Mouse (Mus musculus) limb, embryonic 14.5 days (tissue): Measurements from ENCODE around the gene Lrrc9. TPM values are rescaled to one million over a fixed set of nuclear protein-coding genes. Genes with fewer than 3 reads are reported as not detected.

Experiments used
- ATAC-seq: fragments of 200-750 bp; cut with Nextera tagmentation; 2 replicates; pipeline ENCODE4 v1.8.0; 2017; ENCODE audit warnings: low read depth, moderate number of reproducible peaks, moderate TSS enrichment; ENCODE audit not compliant: low FRiP score
- DNase-seq: peaks from one replicate; pipeline ENCODE4 v3.0.0-alpha.2; 2015; ENCODE audit warnings: low spot score
- H3K27ac ChIP-seq: fragments of 300-500 bp; sonication (generic); replicated peaks from 2 replicates; pipeline ENCODE4 v1.5.1; 2014; ENCODE audit warnings: low read depth, mild to moderate bottlenecking, low read length, moderate library complexity, mixed read lengths
- H3K27me3 ChIP-seq: fragments of 300-500 bp; sonication (generic); 2 replicates; pipeline ENCODE4 v1.6.1; 2014; ENCODE audit warnings: low read length, mixed read lengths; ENCODE audit not compliant: control insufficient read depth, insufficient read depth
- H3K36me3 ChIP-seq: fragments of 300-500 bp; sonication (generic); 2 replicates; pipeline ENCODE4 v1.6.1; 2014; ENCODE audit warnings: mild to moderate bottlenecking, low read length, moderate library complexity, mixed read lengths; ENCODE audit not compliant: control insufficient read depth, insufficient read depth
- H3K4me1 ChIP-seq: fragments of 300-500 bp; sonication (generic); 2 replicates; pipeline ENCODE4 v1.6.1; 2014; ENCODE audit warnings: antibody characterized with exemption, low read length, mixed read lengths; ENCODE audit not compliant: control insufficient read depth, insufficient read depth
- H3K4me2 ChIP-seq: fragments of 300-500 bp; sonication (generic); replicated peaks from 2 replicates; pipeline ENCODE4 v1.6.1; 2014; ENCODE audit warnings: low read depth, mild to moderate bottlenecking, low read length, moderate library complexity; ENCODE audit not compliant: severe bottlenecking
- H3K4me3 ChIP-seq: fragments of 300-500 bp; sonication (generic); replicated peaks from 2 replicates; pipeline ENCODE4 v1.5.1; 2014; ENCODE audit warnings: low read length
- H3K9ac ChIP-seq: fragments of 300-500 bp; sonication (generic); 2 replicates; pipeline ENCODE4 v1.6.1; 2014; ENCODE audit warnings: mild to moderate bottlenecking, low read depth, low read length, moderate library complexity; ENCODE audit not compliant: severe bottlenecking
- H3K9me3 ChIP-seq: fragments of 300-500 bp; sonication (generic); 2 replicates; pipeline ENCODE4 v1.6.1; 2016; ENCODE audit warnings: low read length; ENCODE audit not compliant: control insufficient read depth
- POLR2A ChIP-seq: fragments of 200-500 bp; IDR thresholded peaks from 2 replicates; pipeline ENCODE4 v1.8.0; 2012; ENCODE audit warnings: inconsistent platforms, mild to moderate bottlenecking, moderate library complexity, borderline replicate concordance; ENCODE audit not compliant: insufficient read depth, insufficient read length; ENCODE audit errors: extremely low read depth
- WGBS: fragments of 180-500 bp; shearing (Covaris S2); extraction: QIAGEN DNeasy Blood & Tissue Kit; methylation state at CpG from one replicate; pipeline ENCODE4 v1.1.7; 2014; 5-methylcytosine and 5-hydroxymethylcytosine counted together
- polyA plus RNA-seq, 2 experiments: library from polyadenylated mRNA; depleted of rRNA in 1 of 2; stranded (reverse) in 1 of 2; unstranded in 1 of 2; fragments of >200 nt; fragmentation: Nextera tagmentation in 1 of 2; extraction: Ambion mirVana in 1 of 2; gene quantifications; 2 replicates each; pipeline versions ENCODE4 v1.2.1 to v1.2.3; 2012 to 2014

Lrrc9 gene
- polyA plus RNA-seq, 2 experiments = 0.10 to 0.30 TPM

DNA sequence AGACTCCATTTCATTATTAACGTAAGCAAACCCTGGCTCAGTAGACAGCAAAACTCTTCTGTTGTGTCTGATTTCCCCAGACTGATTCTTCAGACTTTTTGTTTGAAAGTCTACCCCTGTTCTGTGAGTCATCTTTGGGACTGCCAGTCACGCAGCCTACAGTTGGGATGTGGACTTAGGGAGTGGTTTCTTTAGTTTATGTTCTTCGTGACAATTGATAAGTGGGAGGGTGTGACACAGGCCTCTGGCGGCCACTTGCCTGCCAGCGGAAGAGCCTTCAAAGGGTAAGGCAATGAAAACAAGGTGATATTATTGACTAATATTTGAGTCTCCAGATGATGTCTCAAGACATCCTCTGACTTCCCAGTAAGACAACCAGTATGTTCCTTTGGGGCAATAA lies 78.2 kb downstream of the Lrrc9 start:
- 81% methylated on average over 5 of the region's 5 CpGs for WGBS
- Histone ChIP-seq H3K27me3 (no peaks in the 10 kb centered on the region), H3K9ac (no peak overlapping the region), H3K9me3 (no peaks in the 10 kb centered on the region), H3K4me2 (no peak overlapping the region), H3K4me1 (no peaks in the 10 kb centered on the region), H3K36me3 (no peaks in the 10 kb centered on the region), H3K27ac (no peak overlapping the region), H3K4me3 (no peak overlapping the region)
- ATAC-seq (no peak), DNase-seq (no peak)
- TF ChIP-seq POLR2A = no peak

DNA sequence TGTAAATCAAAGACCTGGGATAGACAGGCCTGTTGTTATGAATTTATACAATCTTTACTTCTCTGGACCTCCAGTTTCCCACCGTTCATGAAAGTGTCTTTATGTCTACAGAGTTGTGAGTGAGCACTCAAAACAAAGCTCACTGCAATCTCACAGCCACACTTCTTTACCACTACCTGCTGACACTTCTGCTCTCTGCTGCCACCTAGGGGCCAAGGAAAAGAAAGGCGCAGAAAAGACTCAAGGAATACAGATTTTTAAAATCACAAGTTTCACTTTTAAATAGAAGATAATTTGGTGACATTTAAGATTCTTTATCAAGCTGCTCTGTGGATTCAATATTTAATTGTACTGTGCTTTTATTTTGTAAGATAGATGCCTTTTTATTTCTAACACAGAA lies 79.0 kb downstream of the Lrrc9 start:
- DNase-seq = peak; percentile 54
- ATAC-seq = no peak
- Histone ChIP-seq H3K9ac (no peak overlapping the region), H3K27ac (no peak overlapping the region), H3K4me3 (no peak overlapping the region), H3K36me3 (no peaks in the 10 kb centered on the region), H3K9me3 (no peaks in the 10 kb centered on the region), H3K4me2 (no peak overlapping the region), H3K4me1 (no peaks in the 10 kb centered on the region), H3K27me3 (no peaks in the 10 kb centered on the region)
- 3% methylated on average over 2 of the region's 2 CpGs for WGBS
- TF ChIP-seq POLR2A = no peak

DNA sequence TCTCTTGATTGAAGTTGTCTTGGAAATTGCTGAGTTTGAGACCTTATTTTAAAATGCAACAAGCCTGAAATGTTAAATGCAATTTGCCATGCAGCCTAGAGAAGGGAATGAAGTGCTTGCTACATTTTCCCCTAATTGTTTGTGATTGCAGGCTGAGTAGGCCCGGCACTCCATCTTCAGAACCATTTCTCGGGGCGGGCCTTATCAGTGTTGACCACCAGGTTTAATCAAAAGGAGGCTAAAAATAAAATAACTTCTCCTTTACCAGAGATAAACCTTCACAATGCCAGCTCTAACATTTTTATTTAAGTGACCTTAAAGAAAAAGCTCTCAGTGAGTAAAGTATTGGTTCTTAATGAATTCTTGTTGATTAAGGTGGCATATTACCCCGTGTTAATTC lies 83.9 kb downstream of the Lrrc9 start:
- H3K4me1 ChIP-seq = no peaks in the 10 kb centered on the region
- H3K4me3 ChIP-seq = no peak overlapping the region
- H3K36me3 ChIP-seq = no peaks in the 10 kb centered on the region
- H3K27me3 ChIP-seq = no peaks in the 10 kb centered on the region
- no peak overlapping the region for H3K4me2 ChIP-seq
- 82% methylated on average over 4 of the region's 4 CpGs for WGBS
- TF ChIP-seq POLR2A = no peak
- DNase-seq = no peak
- H3K27ac ChIP-seq = no peak overlapping the region
- H3K9ac ChIP-seq = no peak overlapping the region
- no peak for ATAC-seq
- H3K9me3 ChIP-seq = peaks cover 9% of the 10 kb centered on the region; the same call in 1 of the 2 replicates

DNA sequence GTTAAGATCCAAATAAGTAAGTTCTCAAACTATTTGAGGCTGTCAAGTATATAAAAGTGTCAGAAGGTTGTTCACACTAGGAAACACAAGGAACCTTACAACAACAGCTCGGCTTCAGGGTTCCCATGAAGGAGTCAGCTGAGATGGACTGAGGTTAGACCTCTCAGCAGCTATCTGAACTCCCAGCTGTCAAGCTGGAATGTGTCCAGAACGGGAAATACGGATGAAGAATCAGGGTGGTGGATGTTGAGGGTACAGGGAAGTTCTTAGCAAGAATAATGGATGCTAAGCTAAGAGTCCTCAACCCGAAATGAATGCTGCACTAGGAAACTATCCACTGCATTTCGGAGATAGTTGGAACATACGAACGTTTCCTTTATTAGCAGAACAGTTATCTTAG lies 90.6 kb downstream of the Lrrc9 start:
- no peak overlapping the region for H3K4me2 ChIP-seq
- H3K9ac ChIP-seq = no peak overlapping the region
- no peaks in the 10 kb centered on the region for H3K27me3 ChIP-seq
- DNase-seq = no peak
- no peaks in the 10 kb centered on the region for H3K36me3 ChIP-seq
- whole genome bisulfite sequencing = 81% methylated on average over 7 of the region's 7 CpGs
- no peak for ATAC-seq
- peaks cover 9% of the 10 kb centered on the region; the same call in 1 of the 2 replicates for H3K9me3 ChIP-seq
- no peak for TF ChIP-seq POLR2A
- H3K4me1 ChIP-seq = peaks cover 7% of the 10 kb centered on the region
- H3K27ac ChIP-seq = no peak overlapping the region
- H3K4me3 ChIP-seq = no peak overlapping the region

DNA sequence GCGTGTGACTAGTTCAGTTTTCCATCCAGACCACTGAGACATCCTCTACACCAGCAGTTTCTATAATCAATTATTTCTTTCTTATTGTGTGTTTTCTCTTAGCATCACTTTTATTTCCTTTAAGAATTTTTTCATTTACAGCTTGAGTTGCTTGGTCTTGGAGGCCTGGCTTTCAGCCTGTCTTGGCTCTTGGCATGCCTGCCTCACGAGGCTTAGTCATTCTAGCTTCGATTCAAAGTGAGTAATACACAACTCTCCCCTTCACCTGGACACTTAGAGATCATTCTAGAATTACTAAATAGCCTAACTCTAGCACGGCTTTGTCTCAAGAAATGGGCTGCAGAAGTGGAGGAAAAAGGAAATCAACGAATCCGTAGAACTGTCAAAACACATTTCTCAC lies 92.3 kb downstream of the Lrrc9 start:
- no peaks in the 10 kb centered on the region for H3K27me3 ChIP-seq
- H3K4me1 ChIP-seq = peaks cover 9% of the 10 kb centered on the region
- ATAC-seq (no peak), DNase-seq (no peak)
- TF ChIP-seq POLR2A = no peak
- no peak overlapping the region for H3K4me2 ChIP-seq
- no peak overlapping the region for H3K27ac ChIP-seq
- 86% methylated on average over 6 of the region's 6 CpGs for WGBS
- no peak overlapping the region for H3K9ac ChIP-seq
- H3K36me3 ChIP-seq = 0 out of 2 replicates have a peak, but pooled peaks cover 2% of the 10 kb centered on the region
- no peak overlapping the region for H3K4me3 ChIP-seq
- H3K9me3 ChIP-seq = peaks cover 9% of the 10 kb centered on the region; the same call in 1 of the 2 replicates

DNA sequence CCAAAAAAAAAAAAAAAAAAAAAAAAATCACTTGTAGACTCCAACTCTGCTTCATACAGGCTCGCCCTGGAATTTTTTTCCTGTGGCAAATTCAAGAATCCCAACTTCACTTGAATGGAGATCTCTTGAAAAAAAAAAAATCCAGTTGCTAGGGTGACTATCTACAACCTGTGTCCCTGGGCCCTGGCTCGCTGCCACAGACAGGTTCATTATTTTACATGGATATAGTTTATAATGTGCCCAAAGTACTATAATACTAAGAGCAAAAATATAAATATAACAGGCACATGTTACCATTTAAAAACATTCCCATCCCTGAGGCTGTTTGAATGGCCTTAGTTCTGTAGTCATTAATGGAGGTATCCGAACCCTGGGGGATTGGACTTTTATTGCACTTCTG lies 93.9 kb downstream of the Lrrc9 start:
- ATAC-seq (no peak), DNase-seq (no peak)
- Histone ChIP-seq H3K9ac (0 out of 2 replicates have a peak overlapping the region, but pooled peaks have one; percentile 63), H3K36me3 (0 out of 2 replicates have a peak, but pooled peaks cover 2% of the 10 kb centered on the region), H3K4me3 (peak overlapping the region; percentile 57), H3K4me1 (peaks cover 9% of the 10 kb centered on the region), H3K27me3 (no peaks in the 10 kb centered on the region), H3K4me2 (peak overlapping the region; percentile 74), H3K9me3 (no peaks in the 10 kb centered on the region), H3K27ac (peak overlapping the region; percentile 69; the same call in 1 of the 2 replicates)
- 39% methylated on average over 3 of the region's 3 CpGs for WGBS
- TF ChIP-seq POLR2A = no peak
